Mouse (Mus musculus): ENCODE results near the gene Usp7.

Usp7 gene

DNA sequence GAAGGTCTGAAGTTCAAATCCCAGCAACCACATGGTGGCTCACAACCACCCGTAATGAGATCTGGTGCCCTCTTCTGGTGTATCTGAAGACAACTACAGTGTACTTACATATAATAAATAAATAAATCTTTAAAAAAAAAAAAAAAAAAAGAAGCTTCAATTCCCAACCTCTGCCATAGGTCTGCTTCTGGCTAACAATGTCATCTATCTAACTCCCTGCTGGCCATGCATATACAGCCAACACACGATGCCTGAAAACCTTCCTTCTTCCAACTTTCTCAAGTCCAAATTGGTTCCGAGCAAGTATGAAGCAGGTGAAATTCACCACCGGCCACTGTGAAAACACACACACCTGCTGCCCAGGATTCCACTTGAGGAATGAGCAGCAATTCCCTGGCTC, 59.7 kb downstream of the Usp7 start:
- in situ Hi-C loops (cut with MboI, MseI): loop anchor here in 1 of 2 experiments (5.0 kb wide), 1 partner anchor 105 kb away; no protein-coding TSS in a partner anchor

DNA sequence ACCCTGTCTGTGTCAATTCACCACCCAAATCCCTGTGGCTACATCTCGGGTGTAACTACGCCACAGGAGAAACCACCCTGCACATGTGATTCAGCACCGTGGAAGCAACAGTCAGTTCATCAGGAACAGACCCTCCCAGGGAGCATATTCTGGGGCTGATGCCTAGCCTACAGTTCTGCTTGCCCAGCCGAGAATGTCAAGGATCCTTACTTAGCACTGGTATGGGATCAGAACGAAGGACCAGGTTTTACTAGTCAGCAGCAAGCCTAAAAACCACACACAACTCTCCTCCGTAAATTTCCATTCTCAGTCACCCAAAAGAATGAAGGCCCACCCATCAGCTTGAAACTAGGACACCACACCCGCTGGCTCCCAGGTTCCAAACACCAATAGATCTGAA, 60.5 kb downstream of the Usp7 start:
- in situ Hi-C loops (cut with MboI, MseI): loop anchor here in 1 of 2 experiments (5.0 kb wide), 1 partner anchor 106 kb away; no protein-coding TSS in a partner anchor

- in situ Hi-C loops (cut with MboI, MseI): no loop called here
Measured at GRCm38 (mm10) chr16:8728111-8728748, 63.9 kb downstream of the Usp7 start.

GRCm38 (mm10) chr16:8725807-8726206, 66.3 kb downstream of the Usp7 start:
- in situ Hi-C loops (cut with MboI, MseI): no loop called here

DNA sequence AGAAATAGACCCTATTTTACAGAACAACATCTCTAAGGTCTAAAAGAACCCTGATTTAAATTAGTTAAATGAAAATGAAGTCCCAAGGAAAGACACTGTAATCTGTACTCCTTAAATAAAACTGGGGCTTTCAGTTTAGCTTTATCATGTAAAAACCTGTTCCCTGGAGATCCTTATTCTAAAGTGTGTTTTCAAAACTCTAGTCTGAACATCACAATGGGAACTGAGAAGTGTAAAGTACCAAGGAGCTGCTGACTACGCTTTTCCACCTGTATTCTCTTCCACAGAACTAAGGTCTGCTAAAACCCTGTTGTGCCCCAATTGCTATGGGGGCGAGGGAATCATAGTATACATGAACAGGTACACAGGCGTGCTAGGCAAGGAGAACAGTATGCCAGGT, 68.1 kb downstream of the Usp7 start:
- in situ Hi-C loops (cut with MboI, MseI): no loop called here

DNA sequence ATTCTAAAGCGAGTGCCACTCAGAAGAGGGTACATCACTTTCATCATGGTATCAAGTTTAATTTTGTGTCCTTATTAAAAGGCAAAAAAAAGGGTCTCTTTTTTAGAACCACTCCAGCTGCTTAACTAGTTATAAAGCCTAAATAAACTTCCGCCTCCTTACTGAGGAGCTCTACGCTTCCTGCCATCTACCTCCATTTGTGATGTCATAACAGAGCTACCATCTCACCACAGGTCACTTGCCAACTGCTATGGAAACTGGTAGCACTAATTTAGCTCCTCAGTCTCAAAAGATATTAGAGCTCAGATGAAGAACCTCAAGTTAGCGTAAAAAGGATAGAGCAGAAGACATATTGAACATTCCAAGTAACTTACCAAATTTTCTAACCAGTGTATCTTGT, 71.7 kb downstream of the Usp7 start:
- in situ Hi-C loops (cut with MboI, MseI): no loop called here

DNA sequence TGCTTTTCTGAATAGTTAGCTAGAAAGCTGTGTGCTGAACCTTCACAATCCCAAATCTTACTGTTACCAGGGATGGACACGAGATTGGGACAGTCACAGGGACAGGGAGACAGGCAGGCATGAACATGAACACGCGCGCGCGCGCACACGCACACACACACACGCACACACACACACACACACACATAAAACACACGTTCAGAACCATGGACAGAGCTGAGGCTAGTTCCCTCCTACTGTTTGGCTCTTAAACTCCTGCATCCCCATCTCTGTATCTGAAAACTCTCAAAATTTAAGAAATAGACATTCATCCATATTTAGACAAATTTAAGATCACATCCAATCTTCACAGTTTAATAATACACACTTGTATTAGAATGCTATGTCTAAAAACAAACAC, 74.4 kb downstream of the Usp7 start:
- in situ Hi-C loops (cut with MboI, MseI): no loop called here

DNA sequence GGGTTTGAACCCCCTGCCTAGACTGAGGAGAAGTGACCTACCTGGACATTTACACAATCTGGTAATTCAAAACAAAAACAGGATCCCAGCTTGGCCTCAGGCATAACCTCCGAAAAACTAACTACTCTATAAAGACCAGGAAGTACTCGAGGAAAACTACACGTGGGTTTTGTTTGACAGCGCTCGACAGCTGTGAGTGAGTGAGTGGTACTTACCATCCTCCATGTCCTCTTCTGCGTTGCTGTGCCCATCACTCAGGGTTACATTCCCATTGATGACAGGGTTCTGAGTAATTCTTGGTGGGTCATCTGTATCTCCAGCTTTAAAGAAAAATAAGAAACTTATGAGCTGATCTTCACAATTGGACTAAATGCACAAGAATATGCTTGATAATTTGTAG, 75.8 kb downstream of the Usp7 start:
- in situ Hi-C loops (cut with MboI, MseI): no loop called here

- in situ Hi-C loops (cut with MboI, MseI): no loop called here
Measured at GRCm38 (mm10) chr16:8715513-8716080, 76.5 kb downstream of the Usp7 start.

GRCm38 (mm10) chr16:8714851-8715250, 77.3 kb downstream of the Usp7 start:
- in situ Hi-C loops (cut with MboI, MseI): no loop called here

GRCm38 (mm10) chr16:8711998-8712397, 80.1 kb downstream of the Usp7 start:
- in situ Hi-C loops (cut with MboI, MseI): no loop called here

- in situ Hi-C loops (cut with MboI, MseI): no loop called here
Measured at GRCm38 (mm10) chr16:8700586-8700985, 91.5 kb downstream of the Usp7 start.

GRCm38 (mm10) chr16:8699556-8699955, 92.6 kb downstream of the Usp7 start:
- in situ Hi-C loops (cut with MboI, MseI): no loop called here

DNA sequence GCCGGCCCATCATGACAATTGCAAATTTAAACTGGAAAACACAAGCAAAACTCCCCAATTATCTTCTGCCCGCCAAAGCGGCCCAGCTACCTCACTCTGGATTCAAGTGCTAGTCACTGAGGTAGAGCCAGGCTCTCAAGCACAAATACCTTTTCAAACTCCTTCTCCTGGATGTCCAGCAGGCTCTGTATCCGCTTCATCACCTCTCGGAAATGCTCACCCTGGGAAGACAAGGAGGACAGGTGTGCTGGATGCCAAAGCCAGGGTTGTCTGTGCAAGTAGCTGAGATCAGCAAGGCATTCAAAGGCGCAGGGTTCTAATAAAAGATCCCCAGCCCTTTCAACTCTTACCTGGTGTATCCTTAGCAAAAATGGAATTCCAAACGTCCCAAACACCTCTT, 100.9 kb downstream of the Usp7 start:
- in situ Hi-C loops (cut with MboI, MseI): no loop called here

- in situ Hi-C loops (cut with MboI, MseI): loop anchor here in 1 of 2 experiments (5.0 kb wide), 1 partner anchor 77 kb away; no protein-coding TSS in a partner anchor
Measured at GRCm38 (mm10) chr16:8689979-8690656, 102.0 kb downstream of the Usp7 start.

GRCm38 (mm10) chr16:8687559-8688112, 104.5 kb downstream of the Usp7 start:
- in situ Hi-C loops (cut with MboI, MseI): loop anchor here in 1 of 2 experiments (5.0 kb wide), 1 partner anchor 80 kb away; no protein-coding TSS in a partner anchor

- in situ Hi-C loops (cut with MboI, MseI): loop anchor here in 1 of 2 experiments (5.0 kb wide), 1 partner anchor 80 kb away; no protein-coding TSS in a partner anchor
Measured at GRCm38 (mm10) chr16:8686871-8687535, 105.1 kb downstream of the Usp7 start.

GRCm38 (mm10) chr16:8686121-8686870, 105.8 kb downstream of the Usp7 start:
- in situ Hi-C loops (cut with MboI, MseI): loop anchor here in 1 of 2 experiments (5.0 kb wide), 1 partner anchor 81 kb away; no protein-coding TSS in a partner anchor

- in situ Hi-C loops (cut with MboI, MseI): loop anchor here in 1 of 2 experiments (5.0 kb wide), 1 partner anchor 82 kb away; no protein-coding TSS in a partner anchor
Measured at GRCm38 (mm10) chr16:8685087-8685486, 107.0 kb downstream of the Usp7 start.

GRCm38 (mm10) chr16:8680470-8680869, 111.6 kb downstream of the Usp7 start, which contains the start of gene Gm5767:
Gene Gm5767, plus strand, starts transcription at chr16:8680770.
- in situ Hi-C loops (cut with MboI, MseI): loop anchor here in 1 of 2 experiments (5.0 kb wide), 1 partner anchor 273 kb away; no protein-coding TSS in a partner anchor
